Mouse (Mus musculus): ENCODE measurements at regions not wholly inside any gene's neighbourhood (a gene's known extent, or its start where the extent isn't known, plus 50 kb on each side); places are given as distances from the start of the nearest gene placed in this dataset.

- DNase-seq (ENCODE audit: low spot score): no peak
These were observed 352.4 kb downstream of the Prdm2 start for GRCm38 (mm10) chr4:142860441-142860840.

GRCm38 (mm10) chr4:142856626-142857025 lies 356.2 kb downstream of the Prdm2 start:
- no peak for DNase-seq (ENCODE audit: low spot score)

- DNase-seq (ENCODE audit: low spot score): no peak
These were observed 357.2 kb downstream of the Prdm2 start for GRCm38 (mm10) chr4:142855635-142856034.

GRCm38 (mm10) chr4:142853924-142854323 lies 358.9 kb downstream of the Prdm2 start:
- DNase-seq (ENCODE audit: low spot score): no peak

- DNase-seq (ENCODE audit: low spot score): no peak
These were observed 367.6 kb downstream of the Prdm2 start for GRCm38 (mm10) chr4:142845066-142845696.

- no peak for DNase-seq (ENCODE audit: low spot score)
These were observed 373.3 kb downstream of the Prdm2 start for GRCm38 (mm10) chr4:142839540-142839939.

- no peak for DNase-seq (ENCODE audit: low spot score)
These were observed 374.3 kb downstream of the Prdm2 start for GRCm38 (mm10) chr4:142838363-142838964.

- no peak for DNase-seq (ENCODE audit: low spot score)
These were observed 375.2 kb downstream of the Prdm2 start for GRCm38 (mm10) chr4:142837636-142838035.

- no peak for DNase-seq (ENCODE audit: low spot score)
These were observed 383.1 kb downstream of the Prdm2 start for GRCm38 (mm10) chr4:142829711-142830110.

- DNase-seq (ENCODE audit: low spot score): no peak
These were observed 383.8 kb downstream of the Prdm2 start for GRCm38 (mm10) chr4:142828969-142829368.

GRCm38 (mm10) chr4:142826250-142826893 lies 386.4 kb downstream of the Prdm2 start:
- no peak for DNase-seq (ENCODE audit: low spot score)

- DNase-seq (ENCODE audit: low spot score): no peak
These were observed 387.0 kb downstream of the Prdm2 start for GRCm38 (mm10) chr4:142825786-142826185.

GRCm38 (mm10) chr4:142818440-142818839 lies 394.4 kb downstream of the Prdm2 start:
- DNase-seq (ENCODE audit: low spot score): no peak

- DNase-seq (ENCODE audit: low spot score): no peak
These were observed 395.8 kb downstream of the Prdm2 start for GRCm38 (mm10) chr4:142816986-142817385.

GRCm38 (mm10) chr4:142803819-142804218 lies 409.0 kb downstream of the Prdm2 start:
- no peak for DNase-seq (ENCODE audit: low spot score)

- no peak for DNase-seq (ENCODE audit: low spot score)
These were observed 413.5 kb downstream of the Prdm2 start for GRCm38 (mm10) chr4:142799291-142799690.

- DNase-seq (ENCODE audit: low spot score): no peak
These were observed 414.0 kb downstream of the Prdm2 start for GRCm38 (mm10) chr4:142798834-142799233.

GRCm38 (mm10) chr4:142792606-142792970 lies 420.2 kb downstream of the Prdm2 start:
- DNase-seq (ENCODE audit: low spot score): no peak

- no peak for DNase-seq (ENCODE audit: low spot score)
These were observed 420.8 kb downstream of the Prdm2 start for GRCm38 (mm10) chr4:142791823-142792605.

GRCm38 (mm10) chr4:142789048-142789447 lies 423.7 kb downstream of the Prdm2 start:
- no peak for DNase-seq (ENCODE audit: low spot score)

- no peak for DNase-seq (ENCODE audit: low spot score)
These were observed 427.4 kb downstream of the Prdm2 start for GRCm38 (mm10) chr4:142785386-142785785.

- no peak for DNase-seq (ENCODE audit: low spot score)
These were observed 435.9 kb downstream of the Prdm2 start for GRCm38 (mm10) chr4:142776711-142777411.

All from c-Kit-positive CD71-positive TER-119-positive erythroid progenitor cells, embryonic 14.5 days (primary cell).